Mouse (Mus musculus): ENCODE measurements around the gene Nudt8. TPM values are rescaled to one million over a fixed set of nuclear protein-coding genes. Genes with fewer than 3 reads are reported as not detected.
"Not testable (repeated sequence)": the region's sequence is repeated elsewhere in the genome, so short reads cannot be mapped to it uniquely, and the experiment has no call there.

The Nudt8 gene
- polyA plus RNA-seq, 1 experiment from 2014 or later = 28.8 TPM

GRCm38 (mm10) chr19:4036327-4037045, 36.1 kb downstream of the Nudt8 start:
- Histone ChIP-seq H3K9me3 (replicated peaks; ENCODE audit: control insufficient read depth, low read length, poor library complexity, severe bottlenecking) (no peaks in the 10 kb centered on the region), H3K27ac (ENCODE audit: low read length) (no peak overlapping the region), H3K4me3 (ENCODE audit: low read depth, low read length) (no peak overlapping the region), H3K36me3 (ENCODE audit: control insufficient read depth, insufficient read depth, low read length) (no peaks in the 10 kb centered on the region), H3K4me2 (ENCODE audit: low read length) (peak overlapping the region; percentile 37), H3K9ac (ENCODE audit: low read depth, low read length) (no peak overlapping the region), H3K4me1 (ENCODE audit: control insufficient read depth, insufficient read depth, low read length) (peaks cover 14% of the 10 kb centered on the region), H3K27me3 (ENCODE audit: control insufficient read depth, insufficient read depth, low read depth, low read length) (no peaks in the 10 kb centered on the region)
- ATAC-seq = no peak
- 75% methylated on average over 12 of the region's 12 CpGs for WGBS

DNA sequence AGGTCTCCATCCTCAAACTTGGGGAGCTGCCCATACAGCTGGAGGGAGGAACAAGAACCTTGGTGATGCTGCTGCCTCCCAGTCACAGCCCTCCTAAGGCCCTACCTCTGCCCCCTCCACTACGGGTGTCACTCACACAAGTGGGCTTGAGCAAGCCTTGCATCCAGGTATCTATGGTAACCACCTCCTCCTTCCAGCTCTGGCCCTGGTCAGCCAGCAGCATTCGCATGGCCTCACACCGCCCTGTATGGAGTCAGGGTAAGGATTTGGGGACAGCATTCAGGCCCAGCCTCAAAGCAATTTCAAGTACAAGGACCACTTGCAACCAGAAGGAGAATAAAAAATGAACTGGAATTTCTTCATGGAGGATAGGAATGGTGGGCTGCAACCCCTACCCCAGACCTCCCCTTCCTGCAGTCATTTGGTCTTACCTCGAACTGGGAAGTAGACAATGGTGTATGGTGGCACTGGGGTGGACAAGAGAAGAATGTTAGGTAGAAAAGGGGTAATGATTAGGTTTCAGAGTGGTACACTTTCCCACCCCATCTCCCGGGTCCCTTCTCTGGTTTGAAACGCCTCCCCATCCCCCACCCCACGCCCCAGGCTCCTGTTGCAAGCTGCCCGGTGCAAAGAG, 36.9 kb downstream of the Nudt8 start:
- H3K36me3 ChIP-seq (ENCODE audit: control insufficient read depth, insufficient read depth, low read length); H3K27me3 ChIP-seq (ENCODE audit: control insufficient read depth, insufficient read depth, low read depth, low read length); H3K9me3 ChIP-seq (replicated peaks; ENCODE audit: control insufficient read depth, low read length, poor library complexity, severe bottlenecking): not testable (repeated sequence)
- WGBS = 20% methylated on average over 7 of the region's 8 CpGs
- Histone ChIP-seq H3K4me1 (ENCODE audit: control insufficient read depth, insufficient read depth, low read length) (peaks cover 14% of the 10 kb centered on the region), H3K4me2 (ENCODE audit: low read length) (peak overlapping the region; percentile 82), H3K4me3 (ENCODE audit: low read depth, low read length) (peak overlapping the region; percentile 73), H3K27ac (ENCODE audit: low read length) (peak overlapping the region; percentile 70), H3K9ac (ENCODE audit: low read depth, low read length) (peak overlapping the region; percentile 83)
- peak; percentile 63 for ATAC-seq

DNA sequence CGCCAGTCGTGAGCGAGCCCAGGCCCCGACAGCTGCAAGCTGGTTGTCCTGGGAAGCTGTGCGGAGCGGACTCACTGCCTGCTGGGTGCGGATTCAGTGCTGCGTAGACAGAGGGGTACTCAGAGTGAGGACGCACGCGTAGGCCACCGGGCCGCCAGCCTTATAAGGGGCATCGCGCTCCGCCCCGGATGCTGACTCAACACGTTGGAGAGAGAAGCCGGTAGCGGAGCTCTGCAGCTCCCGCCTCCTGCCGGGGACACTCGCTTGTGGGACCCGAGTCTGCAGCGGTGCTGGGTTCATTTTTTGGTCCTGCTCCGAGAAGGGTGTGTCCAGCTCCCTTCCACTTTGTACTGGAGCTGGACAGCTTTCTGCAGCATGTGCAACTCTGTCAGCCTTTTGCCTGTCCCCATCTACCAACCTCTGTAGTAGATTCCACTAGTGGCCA, 37.4 kb downstream of the Nudt8 start, which contains the start of gene Gstp1:
Gene Gstp1 (minus strand): TSS at position 198 of the 445 bp plus-strand sequence.
- peak within 1 kb of the TSS; percentile 70 for H3K27ac ChIP-seq (ENCODE audit: low read length)
- under 1% methylated on average over 26 of the region's 26 CpGs for WGBS
- peak; percentile 92 for ATAC-seq
- no peaks in the 10 kb centered on the region for H3K36me3 ChIP-seq (ENCODE audit: control insufficient read depth, insufficient read depth, low read length)
- no peaks in the 10 kb centered on the region for H3K27me3 ChIP-seq (ENCODE audit: control insufficient read depth, insufficient read depth, low read depth, low read length)
- H3K9me3 ChIP-seq (replicated peaks; ENCODE audit: control insufficient read depth, low read length, poor library complexity, severe bottlenecking) = no peaks in the 10 kb centered on the region
- peak within 1 kb of the TSS; percentile 73 for H3K4me3 ChIP-seq (ENCODE audit: low read depth, low read length)
- H3K4me2 ChIP-seq (ENCODE audit: low read length) = peak within 1 kb of the TSS; percentile 82
- H3K4me1 ChIP-seq (ENCODE audit: control insufficient read depth, insufficient read depth, low read length) = peaks cover 14% of the 10 kb centered on the region
- H3K9ac ChIP-seq (ENCODE audit: low read depth, low read length) = peak within 1 kb of the TSS; percentile 83

DNA sequence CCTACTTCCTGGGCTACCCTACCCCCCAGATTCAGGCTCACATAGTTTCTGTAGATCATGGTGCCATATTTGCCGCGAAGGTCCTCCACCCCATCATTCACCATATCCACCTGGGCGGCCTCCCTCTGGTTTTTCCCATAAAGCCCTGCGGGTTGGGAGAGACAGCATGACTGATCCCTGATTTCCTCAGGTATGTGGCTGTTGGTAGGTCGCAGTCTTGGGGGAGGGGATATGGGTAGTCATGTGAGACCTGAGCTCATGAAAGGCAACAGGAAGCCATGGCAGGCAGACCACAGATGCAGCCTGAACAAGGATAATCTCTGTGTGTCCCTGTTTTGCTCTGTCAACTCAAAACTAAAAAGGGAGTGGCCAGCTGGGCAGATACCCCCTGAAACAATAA, 40.6 kb downstream of the Nudt8 start:
- 86% methylated on average over 5 of the region's 5 CpGs for whole genome bisulfite sequencing
- H3K9me3 ChIP-seq (replicated peaks; ENCODE audit: control insufficient read depth, low read length, poor library complexity, severe bottlenecking); H3K4me3 ChIP-seq (ENCODE audit: low read depth, low read length); H3K4me2 ChIP-seq (ENCODE audit: low read length); H3K9ac ChIP-seq (ENCODE audit: low read depth, low read length); H3K27ac ChIP-seq (ENCODE audit: low read length); H3K36me3 ChIP-seq (ENCODE audit: control insufficient read depth, insufficient read depth, low read length); ATAC-seq; H3K27me3 ChIP-seq (ENCODE audit: control insufficient read depth, insufficient read depth, low read depth, low read length): not testable (repeated sequence)
- H3K4me1 ChIP-seq (ENCODE audit: control insufficient read depth, insufficient read depth, low read length) = peaks cover 14% of the 10 kb centered on the region

DNA sequence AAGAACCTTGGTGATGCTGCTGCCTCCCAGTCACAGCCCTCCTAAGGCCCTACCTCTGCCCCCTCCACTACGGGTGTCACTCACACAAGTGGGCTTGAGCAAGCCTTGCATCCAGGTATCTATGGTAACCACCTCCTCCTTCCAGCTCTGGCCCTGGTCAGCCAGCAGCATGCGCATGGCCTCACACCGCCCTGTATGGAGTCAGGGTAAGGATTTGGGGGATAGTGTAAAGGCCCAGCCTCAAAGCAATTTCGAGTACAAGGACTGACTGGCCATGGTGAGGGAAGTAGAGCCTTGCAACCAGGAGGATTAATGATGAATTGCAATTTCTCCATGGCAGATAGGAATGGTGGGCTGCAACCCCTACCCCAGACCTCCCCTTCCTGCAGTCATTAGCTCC, 41.1 kb downstream of the Nudt8 start:
- H3K27me3 ChIP-seq (ENCODE audit: control insufficient read depth, insufficient read depth, low read depth, low read length); H3K9ac ChIP-seq (ENCODE audit: low read depth, low read length); H3K4me3 ChIP-seq (ENCODE audit: low read depth, low read length); ATAC-seq; H3K9me3 ChIP-seq (replicated peaks; ENCODE audit: control insufficient read depth, low read length, poor library complexity, severe bottlenecking); H3K36me3 ChIP-seq (ENCODE audit: control insufficient read depth, insufficient read depth, low read length); H3K4me2 ChIP-seq (ENCODE audit: low read length); H3K27ac ChIP-seq (ENCODE audit: low read length): not testable (repeated sequence)
- 81% methylated on average over 3 of the region's 4 CpGs for WGBS
- peaks cover 12% of the 10 kb centered on the region for H3K4me1 ChIP-seq (ENCODE audit: control insufficient read depth, insufficient read depth, low read length)

GRCm38 (mm10) chr19:4042124-4042523, 41.7 kb downstream of the Nudt8 start:
- WGBS = 73% methylated on average over 14 of the region's 14 CpGs
- Histone ChIP-seq H3K27ac (ENCODE audit: low read length) (no peak overlapping the region), H3K9ac (ENCODE audit: low read depth, low read length) (no peak overlapping the region), H3K9me3 (replicated peaks; ENCODE audit: control insufficient read depth, low read length, poor library complexity, severe bottlenecking) (no peaks in the 10 kb centered on the region), H3K4me3 (ENCODE audit: low read depth, low read length) (no peak overlapping the region), H3K4me2 (ENCODE audit: low read length) (no peak overlapping the region), H3K4me1 (ENCODE audit: control insufficient read depth, insufficient read depth, low read length) (peaks cover 9% of the 10 kb centered on the region), H3K27me3 (ENCODE audit: control insufficient read depth, insufficient read depth, low read depth, low read length) (no peaks in the 10 kb centered on the region), H3K36me3 (ENCODE audit: control insufficient read depth, insufficient read depth, low read length) (no peaks in the 10 kb centered on the region)
- no peak for ATAC-seq

GRCm38 (mm10) chr19:4044109-4044508, 43.7 kb downstream of the Nudt8 start:
- H3K4me2 ChIP-seq (ENCODE audit: low read length); H3K9ac ChIP-seq (ENCODE audit: low read depth, low read length); H3K4me3 ChIP-seq (ENCODE audit: low read depth, low read length); H3K36me3 ChIP-seq (ENCODE audit: control insufficient read depth, insufficient read depth, low read length); H3K9me3 ChIP-seq (replicated peaks; ENCODE audit: control insufficient read depth, low read length, poor library complexity, severe bottlenecking); ATAC-seq; H3K27ac ChIP-seq (ENCODE audit: low read length); H3K4me1 ChIP-seq (ENCODE audit: control insufficient read depth, insufficient read depth, low read length); H3K27me3 ChIP-seq (ENCODE audit: control insufficient read depth, insufficient read depth, low read depth, low read length): not testable (repeated sequence)
- 83% methylated on average over 5 of the region's 5 CpGs for WGBS

DNA sequence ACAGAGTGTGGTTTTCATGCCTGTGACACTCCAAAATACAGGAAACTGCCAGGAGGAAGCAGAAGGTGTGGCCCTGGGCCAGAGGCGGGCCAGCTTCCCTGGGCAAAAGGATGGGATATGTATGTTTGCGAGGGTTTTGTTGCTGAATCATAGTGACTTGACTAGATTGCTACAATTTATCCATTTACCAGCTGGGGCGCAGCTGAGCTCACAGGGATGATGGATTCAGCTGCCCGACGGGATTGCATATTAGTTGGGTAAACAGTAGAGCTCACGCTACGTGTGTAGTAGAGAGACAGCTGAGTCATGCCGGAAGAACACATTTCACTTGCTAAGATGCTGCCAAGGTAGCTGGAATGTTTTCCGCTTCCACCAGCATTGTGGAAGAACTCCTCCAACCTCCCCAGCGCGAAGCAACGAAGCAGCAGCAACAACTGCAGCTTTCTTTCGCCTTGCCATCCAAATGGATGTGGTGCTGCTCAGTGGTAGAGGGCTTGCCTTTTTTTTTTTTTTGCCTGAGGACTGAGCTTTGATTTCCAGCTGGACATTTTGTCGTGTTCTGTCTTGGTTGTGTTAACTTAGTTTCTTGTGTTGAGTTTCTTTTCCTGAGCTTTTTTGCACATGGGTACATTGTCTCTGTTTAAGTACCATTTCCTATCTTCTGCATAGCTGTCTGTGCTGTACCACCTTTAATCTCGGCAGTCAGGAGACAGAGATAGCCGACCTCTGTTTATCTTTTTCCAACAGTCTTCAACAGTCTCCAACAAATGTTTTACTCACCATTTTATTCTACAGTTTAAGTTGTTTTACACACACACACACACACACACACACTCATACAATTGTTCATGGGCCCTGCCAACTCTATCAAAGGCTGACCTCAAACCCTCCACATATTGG, 45.8 kb downstream of the Nudt8 start, which contains the start of gene Gstp2:
Gene Gstp2 (minus strand): TSS at position 58 of the 900 bp plus-strand sequence.
- ATAC-seq = no peak; the same call in 1 of the 2 replicates
- H3K36me3 ChIP-seq (ENCODE audit: control insufficient read depth, insufficient read depth, low read length) = no peaks in the 10 kb centered on the region
- no peaks in the 10 kb centered on the region for H3K27me3 ChIP-seq (ENCODE audit: control insufficient read depth, insufficient read depth, low read depth, low read length)
- no peaks in the 10 kb centered on the region for H3K9me3 ChIP-seq (replicated peaks; ENCODE audit: control insufficient read depth, low read length, poor library complexity, severe bottlenecking)
- no peak within 1 kb of the TSS for H3K27ac ChIP-seq (ENCODE audit: low read length)
- H3K4me2 ChIP-seq (ENCODE audit: low read length) = peak within 1 kb of the TSS; percentile 33
- H3K9ac ChIP-seq (ENCODE audit: low read depth, low read length) = no peak within 1 kb of the TSS
- H3K4me3 ChIP-seq (ENCODE audit: low read depth, low read length) = no peak within 1 kb of the TSS
- H3K4me1 ChIP-seq (ENCODE audit: control insufficient read depth, insufficient read depth, low read length) = no peaks in the 10 kb centered on the region
- 55% methylated on average over 16 of the region's 16 CpGs for WGBS

Data from midbrain, embryonic 16.5 days (tissue).